Mouse (Mus musculus) adipocyte (in vitro differentiated cells): ENCODE results near the gene Bphl.
"Not testable (repeated sequence)": the region's sequence is repeated elsewhere in the genome, so short reads cannot be mapped to it uniquely, and the experiment has no call there.

Source experiments
- DNase-seq: peaks from one replicate; pipeline ENCODE4 v3.0.0-alpha.2; 2016; ENCODE audit warnings: low spot score

Bphl gene

DNA sequence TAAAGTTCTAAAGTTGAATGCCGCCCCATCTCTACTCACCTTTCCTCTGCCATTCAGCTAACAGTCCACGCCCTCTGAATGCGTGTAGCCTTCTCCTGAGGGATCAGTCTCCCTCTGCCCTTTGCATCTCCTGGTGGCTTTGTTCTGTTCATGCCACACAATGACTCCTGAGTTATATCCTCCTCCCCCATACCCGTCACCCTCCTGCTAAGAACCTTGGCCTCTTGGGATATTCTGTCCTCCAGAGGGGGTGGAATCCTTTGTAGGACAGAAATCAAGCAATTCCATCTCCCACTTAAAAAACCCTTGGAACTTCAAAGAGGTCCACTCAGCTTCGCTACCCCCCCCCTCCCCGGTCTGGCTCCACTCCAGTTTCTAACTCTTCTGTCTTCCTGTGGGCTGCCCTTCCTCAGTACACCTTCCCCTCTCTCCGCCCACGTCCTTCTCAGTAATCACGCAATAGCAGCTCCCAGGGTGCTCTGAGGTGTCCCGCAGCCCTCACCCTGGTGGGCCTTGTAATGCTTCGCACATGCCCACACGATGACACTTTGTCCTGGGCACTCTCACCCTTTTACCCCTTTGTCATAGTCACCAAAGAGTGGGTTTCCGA lies 16.4 kb downstream of the Bphl start:
- DNase-seq, result no peak

DNA sequence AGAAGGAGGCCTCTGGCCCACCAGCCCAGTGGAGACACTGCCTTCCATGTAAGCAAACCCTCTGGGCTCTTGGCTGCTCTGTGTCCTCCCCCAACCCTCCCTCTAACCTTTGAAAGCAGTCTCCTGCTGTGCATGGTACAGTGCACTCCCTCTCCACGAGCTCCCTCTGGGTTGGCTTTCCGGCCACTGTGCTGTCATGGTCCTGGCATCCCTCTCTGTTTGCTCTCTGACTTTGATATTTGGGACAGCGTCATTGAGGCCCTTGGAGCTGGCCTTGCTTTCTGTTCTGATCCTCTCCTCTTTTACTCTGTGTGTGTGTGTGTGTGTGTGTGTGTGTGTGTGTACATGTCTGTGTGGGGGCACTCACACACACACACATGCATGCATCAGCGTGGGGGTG lies 17.0 kb downstream of the Bphl start:
- no peak for DNase-seq

DNA sequence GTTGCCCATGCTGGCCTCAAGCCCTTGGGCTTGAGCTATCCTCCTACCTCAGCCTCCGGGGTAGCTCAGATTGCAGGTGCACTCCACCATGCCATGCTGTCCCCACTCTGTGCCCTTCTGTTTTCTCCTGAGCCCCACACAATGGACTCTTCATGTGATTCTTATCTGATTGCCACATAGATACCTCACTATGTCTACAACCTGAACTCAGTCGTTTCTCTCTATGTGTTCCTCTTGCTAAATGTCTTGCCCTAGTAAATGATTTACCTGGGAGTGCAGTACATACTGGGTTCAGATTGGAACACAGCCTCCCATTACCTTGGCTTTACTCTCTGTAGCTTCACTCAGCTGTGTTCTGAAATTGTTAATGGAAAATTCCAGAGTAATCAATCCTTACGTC lies 17.6 kb downstream of the Bphl start:
- no peak for DNase-seq

DNA sequence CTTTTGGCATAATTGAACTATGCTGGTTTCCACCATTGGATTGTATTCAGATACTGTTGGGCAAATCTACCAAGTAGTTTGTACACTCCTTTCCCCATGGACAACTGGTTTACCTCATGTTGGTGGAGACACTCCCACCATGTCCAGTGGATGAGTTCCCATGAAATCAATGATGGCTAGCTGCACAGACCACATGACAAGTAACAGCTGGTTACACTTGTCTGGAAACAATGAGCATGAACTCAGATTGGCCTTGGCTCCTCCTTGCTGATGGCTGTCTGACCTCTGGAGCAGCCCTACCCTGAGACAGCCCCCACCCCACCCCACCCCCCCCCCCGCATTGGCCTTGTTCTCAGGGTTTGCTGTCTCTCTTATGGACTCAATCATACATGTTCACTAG lies 19.9 kb downstream of the Bphl start:
- DNase-seq, result no peak

DNA sequence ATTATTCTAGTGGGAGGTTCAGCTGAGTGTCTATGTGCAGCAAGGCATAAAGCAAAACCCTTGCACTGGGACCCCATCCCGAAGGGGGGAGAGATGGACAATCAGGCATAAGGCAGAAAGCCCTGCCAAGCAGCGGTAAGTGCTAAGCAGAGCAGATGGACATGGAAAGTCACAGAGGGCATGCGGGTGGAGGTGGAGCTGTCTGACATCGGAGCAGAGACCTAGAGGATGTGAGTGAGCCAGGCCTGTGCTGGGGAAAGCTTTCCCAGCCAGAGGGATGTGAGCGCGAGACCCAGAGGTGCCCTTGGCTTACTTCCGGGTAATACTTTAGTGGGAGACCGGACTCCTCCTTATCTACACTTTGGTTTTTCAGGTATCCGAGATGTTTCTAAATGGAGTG lies 22.7 kb downstream of the Bphl start:
- DNase-seq, result no peak

DNA sequence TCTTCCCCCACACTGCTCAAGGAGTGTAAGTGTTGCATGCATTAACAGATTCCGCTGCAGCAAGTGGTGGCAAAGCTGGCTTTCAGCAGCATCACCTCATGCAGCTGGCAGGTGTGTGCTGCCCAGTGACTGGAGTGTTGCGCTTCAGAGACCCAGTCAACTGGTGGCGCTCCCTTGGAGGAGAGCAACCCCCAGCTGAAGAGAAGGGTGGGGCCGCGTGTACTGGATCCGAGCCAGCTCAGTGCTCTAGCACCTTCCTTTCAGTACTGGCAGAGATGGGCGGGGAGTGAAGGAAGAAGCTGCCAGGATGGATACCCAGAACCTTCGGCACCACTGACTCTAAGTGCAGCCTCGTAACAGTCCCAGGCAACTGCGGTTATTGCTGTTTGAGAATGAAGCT lies 25.1 kb downstream of the Bphl start:
- no peak for DNase-seq

DNA sequence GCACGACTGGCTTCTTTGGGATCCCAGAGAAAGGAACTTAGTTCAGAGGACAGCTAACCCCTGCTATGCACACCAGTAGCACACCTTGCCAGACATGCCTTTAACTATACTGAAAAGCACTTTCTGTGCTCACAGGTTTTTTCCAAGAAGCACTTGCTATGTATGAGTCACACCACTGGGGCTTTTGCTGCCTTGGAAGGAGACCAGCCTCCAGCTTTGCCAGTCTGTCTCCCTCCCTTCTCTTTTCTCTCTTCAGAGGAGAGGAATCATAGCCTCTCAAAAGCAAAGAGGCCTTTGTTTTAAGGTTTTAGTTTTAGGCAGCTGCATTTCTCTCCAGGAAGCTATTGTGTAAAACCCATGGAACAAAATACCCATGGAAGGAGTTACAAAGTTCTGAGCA lies 29.0 kb downstream of the Bphl start:
- peak; percentile 36 for DNase-seq

DNA sequence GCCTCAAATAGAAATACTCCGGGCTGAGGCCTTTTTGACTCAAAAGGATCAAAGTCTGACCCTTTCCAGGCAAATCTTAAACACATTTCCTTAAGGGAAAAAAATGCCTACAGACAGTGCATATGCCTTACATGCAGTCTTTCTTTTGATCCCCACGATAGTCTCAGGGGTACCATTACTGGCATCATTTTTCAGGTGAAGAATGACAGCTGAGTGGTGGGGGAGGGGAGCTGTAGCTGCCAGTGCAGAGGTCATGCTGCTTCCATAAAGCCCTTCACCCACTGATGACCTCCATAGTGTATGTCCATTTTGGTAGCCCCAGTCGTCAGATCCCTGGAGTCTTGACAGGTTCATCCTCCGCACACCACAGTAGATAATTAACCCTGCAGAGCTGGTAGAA lies 32.9 kb downstream of the Bphl start:
- no peak for DNase-seq

DNA sequence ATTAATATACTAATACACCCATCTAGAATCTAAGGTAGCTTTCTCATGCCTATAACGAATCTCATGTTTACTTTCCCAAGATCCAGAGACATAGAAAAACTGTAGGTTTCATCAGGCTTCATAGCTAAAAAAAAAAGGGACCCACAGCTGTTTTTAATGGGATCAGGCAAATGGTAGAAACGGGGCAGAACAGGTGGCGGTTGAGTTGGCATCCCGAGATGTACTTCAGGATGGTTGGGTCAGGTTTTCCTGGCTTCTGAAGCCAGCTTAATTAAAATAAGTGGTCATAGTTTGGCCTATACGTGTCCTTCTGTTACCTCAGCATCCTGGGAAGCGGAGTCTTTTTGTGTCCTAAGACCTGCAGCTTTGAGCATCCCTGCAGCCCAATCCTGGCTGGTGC lies 34.4 kb downstream of the Bphl start:
- no peak for DNase-seq

DNA sequence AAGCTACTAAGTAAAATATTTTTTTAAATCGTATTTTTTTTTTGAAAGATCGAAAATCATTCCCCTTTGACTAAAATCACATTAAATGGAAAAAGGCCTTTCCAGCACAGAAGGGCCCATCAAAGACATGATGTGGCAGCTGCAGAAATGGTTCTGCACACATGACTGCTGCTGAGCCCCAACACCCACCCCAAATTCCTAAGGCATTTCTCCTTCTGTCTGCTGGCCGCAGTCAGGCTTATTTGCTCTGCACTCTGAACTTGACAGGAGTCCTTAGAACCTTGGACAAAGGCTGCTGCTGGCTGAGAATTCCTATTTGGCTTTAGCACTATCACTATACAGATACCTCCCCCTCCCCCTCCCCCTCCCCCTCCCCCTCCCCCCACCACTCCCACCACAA lies 35.5 kb downstream of the Bphl start:
- no peak for DNase-seq

DNA sequence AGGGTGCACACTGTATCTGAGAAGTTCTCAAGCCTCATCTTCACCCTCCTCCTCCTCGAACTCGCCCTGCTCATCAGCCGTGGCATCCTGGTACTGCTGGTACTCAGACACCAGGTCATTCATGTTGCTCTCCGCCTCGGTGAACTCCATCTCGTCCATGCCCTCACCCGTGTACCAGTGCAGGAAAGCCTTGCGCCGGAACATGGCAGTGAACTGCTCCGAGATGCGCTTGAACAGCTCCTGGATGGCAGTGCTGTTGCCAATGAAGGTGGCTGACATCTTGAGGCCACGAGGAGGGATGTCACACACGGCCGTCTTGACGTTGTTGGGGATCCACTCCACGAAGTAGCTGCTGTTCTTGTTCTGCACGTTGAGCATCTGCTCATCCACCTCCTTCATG lies 37.0 kb downstream of the Bphl start:
- not testable (repeated sequence) for DNase-seq

DNA sequence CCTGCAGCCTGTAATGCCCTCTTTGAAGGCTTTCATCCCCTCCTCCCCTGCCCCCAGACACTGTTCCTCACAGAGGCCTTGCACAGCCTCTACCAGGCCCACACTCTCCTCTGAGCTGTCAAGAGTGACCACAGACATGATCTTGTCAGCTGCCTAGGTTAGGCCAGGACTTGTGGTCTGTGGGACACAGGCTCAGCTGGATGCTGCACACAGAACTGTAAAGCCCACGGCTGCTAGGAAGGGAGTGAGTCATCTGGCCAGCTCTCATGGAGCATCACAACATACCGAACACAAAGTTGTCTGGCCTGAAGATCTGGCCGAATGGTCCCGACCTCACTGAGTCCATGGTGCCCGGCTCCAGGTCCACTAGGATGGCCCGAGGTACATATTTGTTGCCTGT lies 38.5 kb downstream of the Bphl start:
- not testable (repeated sequence) for DNase-seq

DNA sequence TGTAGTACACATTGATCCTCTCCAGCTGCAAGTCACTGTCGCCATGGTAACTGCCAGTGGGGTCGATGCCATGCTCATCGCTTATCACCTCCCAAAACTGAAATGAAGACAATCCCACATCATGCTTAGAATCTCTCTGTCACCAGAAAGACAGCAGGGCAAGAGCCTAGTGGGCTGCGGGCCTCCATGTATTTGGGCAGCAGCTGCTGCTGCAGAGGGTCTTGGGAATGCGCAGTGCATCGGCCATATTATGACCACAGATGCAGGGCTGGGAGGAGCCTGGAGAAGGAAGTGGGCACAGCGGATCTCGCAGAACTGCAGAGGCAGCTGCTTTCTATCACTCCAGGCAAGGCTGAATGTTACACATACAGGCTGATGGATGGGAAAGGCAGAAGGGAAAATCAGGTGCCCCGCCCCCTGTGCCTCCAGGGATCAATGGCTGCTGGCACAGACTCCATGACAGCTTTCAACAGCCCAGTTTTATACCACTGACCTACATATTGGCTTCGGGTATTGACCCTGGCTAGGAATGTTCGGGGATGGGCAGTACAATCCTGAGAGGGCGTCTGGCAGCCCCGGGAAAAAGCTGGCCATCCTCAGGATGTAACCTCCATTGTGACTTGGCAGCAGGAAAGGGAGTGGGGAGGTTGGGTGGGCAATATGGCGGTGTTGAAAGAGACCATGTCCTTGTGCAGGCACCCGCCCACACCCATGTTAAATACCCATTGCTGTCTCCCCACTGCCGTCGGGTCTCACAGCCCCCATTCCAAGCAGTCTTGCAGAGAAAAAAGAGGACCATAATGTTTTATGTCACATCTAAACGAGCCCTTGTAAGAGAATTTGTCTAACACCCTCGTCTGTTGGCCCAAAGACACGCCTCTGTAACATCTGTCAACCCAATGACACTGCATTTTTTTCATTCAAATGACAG lies 39.4 kb downstream of the Bphl start:
- peak; percentile 22 for DNase-seq

DNA sequence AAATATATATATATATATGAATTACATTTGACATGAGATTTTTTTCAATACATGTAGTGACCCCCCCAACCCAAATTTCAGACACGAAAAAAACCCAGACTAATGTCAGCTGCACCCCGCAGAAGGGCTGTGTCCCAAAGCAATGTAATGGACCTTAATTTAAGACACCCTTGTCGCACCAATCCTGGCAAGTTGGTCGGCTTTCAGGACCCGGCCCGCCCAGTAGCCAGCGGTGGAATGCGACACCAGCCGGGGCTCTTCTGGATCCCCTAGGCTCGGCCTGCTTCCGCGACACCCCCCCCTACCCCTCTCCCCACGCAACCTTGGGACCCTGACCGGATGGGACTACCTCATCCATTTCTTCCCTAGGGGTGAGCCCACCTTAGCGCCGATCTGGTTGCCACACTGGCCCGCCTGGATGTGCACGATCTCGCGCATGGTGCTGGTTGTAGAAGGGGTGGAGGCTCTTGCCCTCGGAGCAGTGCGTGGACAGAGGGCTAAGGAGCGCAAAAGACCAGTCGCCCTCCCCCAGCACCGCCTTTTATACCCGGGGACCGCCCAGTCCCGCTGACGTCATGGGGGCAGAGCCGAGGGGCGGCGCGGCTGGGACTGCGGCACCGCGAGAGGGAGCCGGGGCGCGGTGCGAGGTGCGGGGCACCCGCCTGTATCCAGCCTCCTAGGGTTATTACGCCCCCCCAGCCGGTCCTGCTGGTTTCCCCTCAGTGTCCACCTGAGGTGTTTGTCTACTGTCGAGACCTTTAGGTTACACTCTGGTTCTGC lies 40.3 kb downstream of the Bphl start, which contains the start of gene Tubb2a:
Tubb2a (minus strand) TSS at position 516 of the 780 bp plus-strand sequence.
- peak; percentile 62 for DNase-seq

DNA sequence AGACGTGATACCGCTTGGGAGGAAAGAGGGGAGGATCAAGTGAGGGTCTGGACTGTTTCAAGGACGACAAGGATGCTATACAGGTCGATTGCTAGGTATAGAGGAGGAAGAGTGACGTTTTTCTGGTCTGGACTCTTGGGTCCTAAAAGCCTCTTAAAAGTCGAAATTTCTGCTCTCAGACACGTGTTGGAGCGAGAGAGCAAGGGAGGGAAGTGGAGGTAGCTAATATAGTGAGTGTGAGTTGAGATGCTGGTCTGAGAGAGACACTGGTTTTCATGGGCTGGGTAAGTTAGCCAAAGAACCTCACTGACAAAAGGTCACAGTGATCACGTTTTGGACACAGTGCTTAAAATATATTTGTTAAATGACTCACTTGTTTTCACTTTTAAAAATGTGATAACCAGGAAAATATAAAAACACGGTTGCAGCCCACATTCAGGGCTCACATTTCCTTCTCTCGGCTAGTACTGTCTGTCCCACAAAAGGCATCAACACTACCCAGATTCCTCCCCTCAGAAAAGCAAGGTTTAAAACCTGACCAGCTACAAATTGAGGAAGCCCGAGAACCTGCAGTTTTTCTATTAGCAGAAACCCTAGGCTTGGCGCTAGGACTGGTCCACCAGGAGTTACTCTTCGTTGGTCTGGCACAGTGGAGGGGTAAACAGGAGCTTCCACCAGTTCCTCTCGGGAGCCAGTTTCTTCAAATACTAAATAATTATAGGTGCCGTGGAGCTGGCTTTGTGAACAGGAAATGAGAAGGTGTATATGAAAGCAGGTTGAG lies 41.3 kb downstream of the Bphl start:
- DNase-seq, result no peak

DNA sequence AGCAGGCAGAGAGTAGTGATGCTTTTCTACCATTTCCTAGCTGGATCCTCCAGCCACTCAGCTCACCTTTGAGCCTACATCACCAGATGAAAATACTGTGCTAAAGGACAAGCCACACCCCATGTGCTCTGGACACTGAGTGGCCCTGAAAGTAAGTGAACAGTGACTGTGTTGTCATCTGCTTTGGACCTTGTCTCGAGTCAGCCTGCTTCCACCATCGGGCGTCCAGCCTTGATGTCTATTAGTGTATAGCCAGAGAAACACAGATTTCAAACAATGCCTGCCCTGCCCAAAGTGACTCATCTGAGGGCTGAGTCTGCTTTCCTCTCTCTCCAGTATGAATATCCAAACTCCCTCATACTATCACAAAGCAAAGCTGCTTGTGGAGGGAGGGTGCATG lies 42.4 kb downstream of the Bphl start:
- DNase-seq, result peak; percentile 40

DNA sequence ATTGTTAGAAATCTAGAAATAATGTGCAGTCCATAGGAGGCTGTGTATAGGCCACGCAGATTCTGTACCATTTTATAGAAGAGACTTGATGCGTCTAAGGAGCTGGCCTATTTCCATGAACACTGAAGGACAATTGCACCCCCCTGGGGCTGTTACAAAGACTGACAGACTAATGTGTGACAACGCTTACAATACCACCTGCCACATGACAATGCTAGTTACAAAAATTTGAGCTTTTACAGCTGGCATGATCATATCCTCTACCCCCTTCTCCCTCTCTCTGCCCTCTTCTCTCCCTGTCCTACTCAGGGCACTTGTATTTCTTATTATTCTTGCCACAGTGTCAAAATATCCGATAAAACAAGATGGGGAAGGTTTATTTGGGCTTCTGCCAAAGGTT lies 44.5 kb downstream of the Bphl start:
- no peak for DNase-seq

DNA sequence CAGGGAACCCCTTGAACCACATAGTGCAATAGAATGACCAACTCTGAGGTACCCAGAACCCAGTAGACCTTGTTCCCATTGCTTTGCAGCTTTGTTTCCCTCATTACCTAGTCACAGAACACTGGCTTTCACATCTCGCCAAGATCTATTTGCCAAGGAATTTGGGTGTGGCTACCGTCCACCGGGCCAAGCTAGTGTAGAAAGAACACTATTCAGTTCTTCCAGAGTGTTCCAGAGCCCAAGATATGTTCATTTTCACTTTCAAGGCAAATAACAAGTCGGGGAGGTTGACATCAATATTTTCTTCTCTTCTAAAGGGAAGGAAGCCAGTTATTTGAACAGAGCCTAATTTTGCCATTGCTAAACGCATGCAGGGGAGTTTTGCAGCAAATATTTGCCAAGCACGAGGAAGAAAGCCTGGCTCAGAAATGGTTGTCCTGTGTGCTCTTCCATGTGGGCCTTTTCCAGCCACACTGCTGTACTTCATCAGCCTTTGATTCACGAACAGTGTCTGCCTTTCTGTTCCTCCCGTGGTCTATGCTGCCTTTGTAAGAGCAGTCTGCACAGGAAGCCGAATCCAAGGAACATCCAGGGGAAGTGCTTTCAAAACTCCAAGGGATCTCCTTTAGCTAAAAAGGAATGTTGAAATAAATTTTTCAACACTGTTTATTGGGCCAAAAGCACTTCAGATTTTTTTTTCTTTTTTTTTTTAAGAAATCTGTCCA lies 46.8 kb downstream of the Bphl start:
- peak; percentile 63 for DNase-seq

DNA sequence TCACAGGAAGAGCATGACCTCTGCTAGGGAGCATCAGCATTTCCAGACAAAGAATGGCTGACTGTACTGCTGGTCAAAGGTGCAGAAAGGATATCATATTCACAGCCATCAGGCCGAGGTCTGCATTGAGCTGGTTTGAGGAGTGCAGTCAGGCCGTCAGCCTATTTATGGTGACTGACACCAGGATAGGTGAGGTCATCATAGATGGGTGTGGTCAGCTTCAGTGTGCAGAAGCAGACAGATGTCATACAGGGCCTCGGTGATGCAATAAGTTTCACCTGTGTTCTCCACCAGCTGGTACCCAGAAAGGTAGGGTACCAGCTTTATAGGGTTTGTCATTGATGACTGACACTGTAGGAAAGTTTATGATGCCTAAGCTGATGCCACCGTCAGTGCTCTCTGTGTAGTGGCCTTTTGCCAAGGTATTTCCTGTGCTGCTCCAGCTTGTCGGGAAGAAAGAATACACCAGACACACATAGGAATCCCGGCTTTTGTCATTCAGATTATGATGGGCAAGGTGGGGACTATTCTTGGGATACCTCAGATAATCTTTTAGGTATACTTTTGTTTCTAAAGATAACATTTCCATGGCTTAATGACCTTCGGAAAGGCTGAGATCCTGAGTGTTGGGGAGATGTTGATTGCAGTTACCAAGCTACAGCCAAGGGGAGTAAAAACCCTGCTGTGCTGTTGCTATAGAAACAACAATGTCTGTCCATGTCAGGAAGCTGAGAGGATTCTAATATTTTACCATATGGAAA lies 49.8 kb downstream of the Bphl start:
- DNase-seq, result no peak

DNA sequence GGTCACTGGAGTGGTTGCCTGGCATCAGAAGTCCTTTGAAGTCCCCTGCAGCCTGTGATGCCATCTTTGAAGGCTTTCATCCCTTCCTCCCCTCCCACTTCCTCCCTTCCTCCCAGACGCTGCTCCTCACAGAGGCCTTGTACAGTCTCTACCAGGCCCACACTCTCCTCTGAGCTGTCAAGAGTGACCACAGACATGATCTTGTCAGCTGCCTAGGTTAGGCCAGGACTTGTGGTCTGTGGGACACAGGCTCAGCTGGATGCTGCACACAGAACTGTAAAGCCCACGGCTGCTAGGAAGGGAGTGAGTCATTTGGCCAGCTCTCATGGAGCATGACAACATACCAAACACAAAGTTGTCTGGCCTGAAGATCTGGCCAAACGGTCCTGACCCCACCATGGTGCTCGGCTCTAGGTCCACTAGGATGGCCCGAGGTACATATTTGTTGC lies 50.8 kb downstream of the Bphl start:
- DNase-seq, result not testable (repeated sequence)
